Mouse (Mus musculus) Patski (cell line): ENCODE data around the gene Kcnh1. TPM values are rescaled to one million over a fixed set of nuclear protein-coding genes. Genes with fewer than 3 reads are reported as not detected.

Experiments
- ATAC-seq: fragments of 100-300 bp; one replicate; pipeline ENCODE4 v1.8.0; 2021
- CTCF ChIA-PET: fragments of 350-600 bp; sonication (Branson Sonifier 250); formaldehyde crosslinking; loops from one replicate; lab custom pipeline; 2022; ENCODE audit warnings: inconsistent platforms; lab: Charles Lee
- POLR2A ChIA-PET: fragments of 350-600 bp; sonication (Branson Sonifier 250); formaldehyde crosslinking; loops from one replicate; lab custom pipeline; 2022; ENCODE audit warnings: antibody characterized with exemption, inconsistent platforms; lab: Charles Lee
- DNase-seq: peaks from one replicate; pipeline ENCODE4 v3.0.0-alpha.2; 2011; ENCODE audit warnings: low read depth, low spot score
- H3K27me3 ChIP-seq: fragments of 371-371 bp; one replicate; pipeline ENCODE4 v1.5.1; 2021
- CTCF ChIP-seq: fragments of 100-300 bp; IDR thresholded peaks from one replicate; pipeline ENCODE4 v1.5.1; 2021
- in situ Hi-C: fragments of 300-500 bp; cut with MboI; formaldehyde crosslinking; loops from 3 replicates; pipeline ENCODE4 v1.11.1; 2018; ENCODE audit warnings: low pct_unique_long_range_greater_than_20kb, mixed read lengths
- polyA plus RNA-seq: library from polyadenylated mRNA; unstranded; gene quantifications from one replicate; pipeline ENCODE4 v1.2.3, GENCODE M21; 2021

Kcnh1 gene
- polyA plus RNA-seq, 1 experiment from 2014 or later: 2.3 TPM

- in situ Hi-C loops: no loop called here
- POLR2A ChIA-PET: interaction anchor here (0.8 kb wide), 1 partner anchor 206 kb away, joined by 4 read pairs; no protein-coding TSS in a partner anchor
- no peak for ATAC-seq
Measured at GRCm38 (mm10) chr1:192485030-192485429, 294.5 kb downstream of the Kcnh1 start.

DNA sequence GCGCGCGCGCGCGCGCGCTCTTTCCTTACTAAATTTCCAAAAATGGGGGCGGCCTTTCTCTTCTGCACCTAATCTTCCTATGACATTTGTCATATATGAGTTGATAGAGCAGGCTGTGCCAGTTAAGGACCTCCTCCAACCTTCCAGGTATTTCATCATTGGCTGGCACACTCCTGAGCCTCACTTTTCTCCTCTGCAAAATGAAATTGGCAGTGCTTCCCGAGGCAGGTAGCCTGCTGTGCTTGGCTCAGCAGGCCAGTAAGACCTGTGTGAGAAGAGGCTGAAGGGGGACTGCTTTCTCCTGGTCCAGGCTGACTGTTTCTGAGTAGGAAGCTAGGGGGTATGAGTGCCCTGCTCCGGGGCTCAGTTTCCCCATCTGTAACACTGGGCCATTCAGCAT, 297.0 kb downstream of the Kcnh1 start:
- CTCF ChIA-PET: interaction anchor here (1.3 to 1.7 kb wide), 2 partner anchors 19 to 109 kb away, joined by 3 to 4 read pairs; no protein-coding TSS in a partner anchor
- TF ChIP-seq CTCF: no peak
- no peaks in the 10 kb centered on the region for H3K27me3 ChIP-seq
- DNase-seq: no peak
- in situ Hi-C loops: no loop called here
- POLR2A ChIA-PET: no interaction called here
- no peak for ATAC-seq

More at GRCm38 (mm10) chr1:192485030-192485429, 294.5 kb downstream of the Kcnh1 start:
- no peaks in the 10 kb centered on the region for H3K27me3 ChIP-seq
- no peak for TF ChIP-seq CTCF
- DNase-seq: no peak
- CTCF ChIA-PET: no interaction called here

GRCm38 (mm10) chr1:192489908-192490825, 299.6 kb downstream of the Kcnh1 start:
- in situ Hi-C loops: no loop called here
- DNase-seq (no peak), ATAC-seq (no peak)
- ChIA-PET POLR2A (no interaction called here), CTCF (no interaction called here)
- no peak for TF ChIP-seq CTCF
- no peaks in the 10 kb centered on the region for H3K27me3 ChIP-seq

- POLR2A ChIA-PET: no interaction called here
- in situ Hi-C loops: no loop called here
- no peak for ATAC-seq
- no peaks in the 10 kb centered on the region for H3K27me3 ChIP-seq
- CTCF ChIA-PET: no interaction called here
- TF ChIP-seq CTCF: no peak
- DNase-seq: no peak
Measured at GRCm38 (mm10) chr1:192497505-192497904, 306.9 kb downstream of the Kcnh1 start.

- H3K27me3 ChIP-seq: no peaks in the 10 kb centered on the region
- in situ Hi-C loops: no loop called here
- TF ChIP-seq CTCF: no peak
- ATAC-seq (no peak), DNase-seq (no peak)
- CTCF ChIA-PET: no interaction called here
- POLR2A ChIA-PET: no interaction called here
Measured at GRCm38 (mm10) chr1:192502016-192502415, 311.4 kb downstream of the Kcnh1 start.

DNA sequence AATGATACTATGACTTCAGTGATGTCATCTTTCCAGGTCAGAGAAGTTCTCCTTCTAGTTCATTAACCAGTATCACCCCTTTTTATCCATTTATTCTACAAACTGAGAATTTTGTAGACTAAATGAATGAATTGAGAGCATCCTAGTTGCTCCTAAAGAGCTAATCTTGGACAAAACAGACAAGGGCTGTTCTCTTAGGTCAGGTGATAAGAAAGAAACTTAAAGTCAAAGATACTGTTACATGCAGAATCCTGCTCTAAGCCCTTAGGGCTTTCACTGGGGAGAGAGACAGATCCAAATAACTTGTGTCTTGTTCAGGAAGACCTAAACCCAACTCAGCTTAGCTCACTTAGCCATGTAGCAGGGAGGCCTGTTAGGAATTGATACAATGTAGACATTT, 312.3 kb downstream of the Kcnh1 start:
- CTCF ChIA-PET: no interaction called here
- no peak for ATAC-seq
- DNase-seq: no peak
- in situ Hi-C loops: no loop called here
- POLR2A ChIA-PET: no interaction called here
- H3K27me3 ChIP-seq: no peaks in the 10 kb centered on the region
- no peak for TF ChIP-seq CTCF

- no peak for ATAC-seq
- ChIA-PET POLR2A (interaction anchor here (1.2 kb wide), 1 partner anchor 9 kb away, joined by 3 read pairs; no protein-coding TSS in a partner anchor), CTCF (no interaction called here)
- H3K27me3 ChIP-seq: no peaks in the 10 kb centered on the region
- in situ Hi-C loops: no loop called here
- no peak for TF ChIP-seq CTCF
- DNase-seq: no peak
Measured at GRCm38 (mm10) chr1:192503651-192504050, 313.1 kb downstream of the Kcnh1 start.

DNA sequence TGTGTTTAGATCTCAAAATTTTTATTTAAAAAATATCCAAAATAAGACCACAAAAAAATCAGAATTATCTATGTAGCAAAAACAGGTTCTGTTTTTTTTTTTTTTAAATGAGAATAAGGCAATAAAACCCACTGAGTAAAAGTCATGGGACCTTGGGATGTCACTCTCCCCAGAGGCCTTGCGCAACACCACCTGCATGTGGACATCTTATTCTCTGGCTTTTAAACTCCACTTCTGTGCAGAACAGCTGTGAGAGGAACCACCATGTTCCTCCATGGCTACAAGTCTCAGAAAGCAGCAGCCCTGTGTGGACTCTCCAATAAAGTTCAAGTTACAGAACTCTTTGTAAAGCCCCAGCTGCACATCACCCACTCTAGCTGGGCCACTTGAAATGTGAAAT, 322.2 kb downstream of the Kcnh1 start:
- ChIA-PET CTCF (no interaction called here), POLR2A (interaction anchor here (0.6 to 0.7 kb wide), 2 partner anchors 85 to 128 kb away, joined by 3 read pairs; no protein-coding TSS in a partner anchor)
- no peaks in the 10 kb centered on the region for H3K27me3 ChIP-seq
- DNase-seq (no peak), ATAC-seq (no peak)
- in situ Hi-C loops: no loop called here
- no peak for TF ChIP-seq CTCF

DNA sequence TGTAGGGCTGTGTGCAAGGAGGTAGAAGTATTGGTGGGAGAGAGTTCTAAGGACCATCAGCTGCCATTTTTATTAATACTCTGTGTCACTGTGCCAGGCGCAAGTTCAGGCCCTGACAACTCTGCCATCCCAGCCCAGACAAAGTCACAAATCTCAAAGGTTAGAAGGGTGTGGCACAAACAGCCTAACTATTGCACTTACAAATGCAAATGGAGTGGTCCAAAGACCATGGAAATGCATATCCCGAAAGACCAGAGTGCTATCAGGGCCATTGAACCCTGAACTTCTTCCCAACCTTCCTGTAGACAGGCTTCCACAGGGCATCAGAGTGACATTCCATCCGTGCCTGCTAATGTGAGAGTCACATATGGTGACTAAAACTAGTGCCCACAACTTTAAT, 324.8 kb downstream of the Kcnh1 start:
- no peak for TF ChIP-seq CTCF
- in situ Hi-C loops: no loop called here
- no peak for DNase-seq
- no peaks in the 10 kb centered on the region for H3K27me3 ChIP-seq
- ATAC-seq: no peak
- ChIA-PET CTCF (no interaction called here), POLR2A (no interaction called here)

DNA sequence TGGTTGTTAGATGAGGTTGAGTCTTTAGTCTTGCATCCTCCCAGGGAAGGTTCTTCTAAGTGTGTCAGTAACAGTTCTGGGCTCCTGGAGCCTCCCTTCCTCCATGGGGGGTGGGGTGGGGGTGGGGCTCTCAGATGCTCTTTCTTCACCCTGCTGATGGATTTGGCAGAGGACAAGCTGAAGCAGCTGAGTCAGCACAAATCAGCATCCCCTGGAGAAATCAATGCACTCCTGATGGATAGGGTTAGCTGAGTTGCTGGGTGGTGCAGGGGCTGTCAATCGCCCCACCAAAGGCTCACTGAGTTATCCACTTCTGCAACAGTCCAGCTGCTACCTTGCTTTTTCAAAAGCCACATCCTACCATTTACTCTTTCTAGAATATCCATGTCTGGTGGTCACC, 329.1 kb downstream of the Kcnh1 start:
- in situ Hi-C loops: no loop called here

GRCm38 (mm10) chr1:192520836-192521435, 330.4 kb downstream of the Kcnh1 start:
- DNase-seq (peak; percentile 37), ATAC-seq (peak; percentile 44)
- ChIA-PET CTCF (no interaction called here), POLR2A (no interaction called here)
- in situ Hi-C loops: no loop called here
- no peaks in the 10 kb centered on the region for H3K27me3 ChIP-seq
- no peak for TF ChIP-seq CTCF

More for the DNA sequence above, 329.1 kb downstream of the Kcnh1 start:
- ChIA-PET POLR2A (no interaction called here), CTCF (no interaction called here)
- DNase-seq (no peak), ATAC-seq (no peak)
- no peaks in the 10 kb centered on the region for H3K27me3 ChIP-seq
- TF ChIP-seq CTCF: no peak
